Mouse (Mus musculus): Measurements from ENCODE around the gene Zfp512b. TPM values are rescaled to one million over a fixed set of nuclear protein-coding genes. Genes with fewer than 3 reads are reported as not detected.

Gene Zfp512b
- total RNA-seq, 2 experiments from 2014 or later = 139 to 152 TPM

DNA sequence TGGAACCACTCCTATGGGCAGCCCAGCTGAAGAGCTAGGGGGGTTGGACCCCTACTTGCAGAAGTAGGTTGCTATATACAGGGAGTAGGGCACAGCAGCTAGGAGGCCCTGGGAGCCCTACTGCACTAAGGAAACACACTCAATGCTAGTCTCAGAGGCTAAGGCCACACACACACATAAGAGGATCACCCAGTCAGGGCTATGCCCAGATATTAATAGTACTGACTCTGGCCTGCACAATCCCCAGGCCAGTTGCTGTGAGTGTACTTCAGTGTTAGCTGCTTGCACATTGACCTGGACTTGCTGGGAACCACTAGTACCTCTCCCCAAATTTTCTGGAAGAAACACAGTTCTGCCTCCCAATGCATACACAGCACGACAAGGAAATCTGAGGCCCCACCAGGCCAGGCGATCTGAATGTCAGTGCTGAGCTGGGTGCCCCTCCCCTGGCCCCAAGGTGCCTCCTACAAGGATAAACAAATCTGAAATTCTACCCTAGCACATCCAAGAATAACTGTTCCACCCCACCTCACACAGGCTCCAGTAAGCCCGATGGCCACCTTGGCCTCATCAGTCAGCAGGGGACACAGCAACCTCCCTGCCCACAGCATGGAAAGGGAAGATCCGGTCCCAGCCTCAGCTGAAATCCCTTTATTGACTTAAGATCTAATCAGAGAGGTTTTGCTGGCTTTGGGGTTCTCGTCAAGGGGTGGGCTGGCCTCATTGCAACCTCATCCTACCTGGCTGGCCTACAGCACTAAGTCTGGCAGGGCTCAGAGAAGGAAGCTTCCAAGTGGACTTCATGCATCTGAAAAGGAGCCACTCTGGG is 13.6 kb downstream of the Zfp512b start:
- DNase-seq (ENCODE audit: extremely low spot score in 1 of 2, low spot score in 2 of 2) = no peak
- intact Hi-C loops (cut with DNase I) = loop anchor here (5.0 kb wide), 1 partner anchor 57 kb away; the partner anchor contains the start of gene Dnajc5

DNA sequence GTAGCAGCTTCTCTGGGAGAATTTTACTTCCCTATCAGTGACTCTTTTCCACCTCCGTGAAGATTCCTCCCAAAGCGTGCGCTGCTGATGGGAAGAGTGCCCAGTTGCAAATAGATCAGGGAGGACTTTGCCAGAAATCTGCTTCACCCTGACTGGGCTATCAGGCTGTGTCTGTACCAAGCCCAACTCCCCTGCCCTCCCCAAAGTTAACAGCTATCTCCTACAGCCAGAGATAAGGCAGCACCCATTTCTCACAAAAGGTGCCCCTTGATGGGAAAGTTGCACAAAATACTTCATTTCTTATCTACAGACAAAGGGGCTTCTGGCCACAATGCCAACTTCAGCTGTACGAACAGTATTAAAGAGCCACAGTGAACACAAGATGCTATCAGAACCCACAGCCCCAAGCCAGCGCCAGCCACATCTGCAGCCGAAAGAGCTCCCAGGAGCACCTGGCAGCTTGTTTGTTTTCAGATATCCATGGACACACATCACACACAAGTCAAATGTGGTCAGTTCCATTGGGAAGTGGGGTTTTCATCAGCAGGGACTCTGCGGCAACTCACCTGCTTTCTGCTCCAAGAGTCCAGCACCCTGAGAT is 14.5 kb downstream of the Zfp512b start:
- intact Hi-C loops (cut with DNase I) = loop anchor here (5.0 kb wide), 1 partner anchor 56 kb away; the partner anchor contains the start of gene Dnajc5
- DNase-seq (ENCODE audit: extremely low spot score in 1 of 2, low spot score in 2 of 2) = peak in 1 of 2 experiments; percentile 16

DNA sequence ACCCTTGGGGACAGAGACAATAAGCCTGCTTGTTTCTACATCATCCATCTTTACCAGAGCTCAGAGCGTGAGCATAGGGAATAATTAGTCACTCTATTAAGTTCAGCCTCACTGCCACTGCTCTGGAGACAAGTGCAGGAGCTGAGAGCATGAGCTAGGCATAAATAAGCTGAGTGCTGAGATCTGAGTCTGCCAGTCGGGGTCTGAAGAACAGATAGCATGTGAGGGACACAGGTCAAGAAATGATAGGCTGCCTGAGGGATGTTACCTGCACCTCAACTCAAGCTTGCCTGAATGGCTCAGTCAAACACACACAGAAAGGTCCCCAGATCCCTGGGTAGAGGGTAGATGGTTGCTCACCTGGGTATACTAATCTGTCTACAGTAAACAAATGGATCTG is 15.5 kb downstream of the Zfp512b start:
- intact Hi-C loops (cut with DNase I) = loop anchor here (5.0 kb wide), 1 partner anchor 55 kb away; the partner anchor contains the start of gene Dnajc5
- peak in 1 of 2 experiments; percentile 8 for DNase-seq (ENCODE audit: extremely low spot score in 1 of 2, low spot score in 2 of 2)

DNA sequence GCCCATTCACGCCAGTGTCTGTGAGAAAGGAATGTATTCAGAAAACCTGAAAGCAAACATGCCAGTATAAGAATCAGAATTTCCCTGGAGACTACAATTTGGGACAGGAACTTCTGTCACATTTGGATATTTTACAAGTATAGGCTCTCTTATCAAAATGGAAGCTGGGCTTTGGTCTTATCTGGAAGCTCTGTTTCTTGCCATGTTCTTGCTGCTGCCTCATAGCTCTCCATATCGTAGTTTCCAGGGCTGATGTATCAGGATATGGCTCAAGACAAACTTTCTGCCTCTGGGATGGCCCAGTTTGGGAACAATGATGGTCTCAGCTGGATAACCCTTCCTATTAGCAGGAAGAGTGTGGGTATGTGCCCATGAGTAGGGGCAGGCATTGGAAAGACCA is 16.0 kb downstream of the Zfp512b start:
- intact Hi-C loops (cut with DNase I) = loop anchor here (5.0 kb wide), 1 partner anchor 54 kb away; the partner anchor contains the start of gene Dnajc5
- no peak for DNase-seq (ENCODE audit: extremely low spot score in 1 of 2, low spot score in 2 of 2)

DNA sequence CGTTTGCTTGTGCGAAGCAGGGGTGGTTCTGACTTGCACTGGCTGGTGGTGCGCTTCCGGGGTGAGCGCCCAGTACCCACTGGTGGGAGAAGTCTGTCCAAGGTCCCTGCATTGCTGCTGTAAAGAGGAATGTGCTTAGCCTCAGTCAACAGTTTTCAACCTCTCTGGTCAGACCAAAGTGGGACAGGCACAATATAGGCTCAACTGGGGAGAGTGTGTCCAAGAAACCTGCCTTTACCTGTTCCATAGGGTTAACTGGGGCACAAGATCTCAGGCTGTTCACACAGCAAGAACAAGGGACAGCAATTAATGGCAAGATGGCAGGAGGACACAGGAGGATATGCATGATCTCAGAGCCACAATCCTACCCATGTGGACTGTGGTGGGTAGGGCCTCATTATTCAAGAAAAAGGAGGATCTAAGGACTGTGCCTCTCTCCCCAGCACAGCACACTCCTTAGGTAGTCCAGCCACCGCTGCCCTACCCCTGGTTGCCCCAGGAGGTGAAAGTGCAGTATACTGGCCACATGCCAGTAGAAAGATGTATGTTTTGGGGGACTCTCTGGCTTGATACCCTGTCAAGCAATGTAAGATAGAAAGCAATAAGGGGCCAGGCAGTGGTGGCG is 17.6 kb downstream of the Zfp512b start:
- no peak for DNase-seq (ENCODE audit: extremely low spot score in 1 of 2, low spot score in 2 of 2)
- intact Hi-C loops (cut with DNase I) = loop anchor here (5.0 kb wide), 1 partner anchor 53 kb away; the partner anchor contains the start of gene Dnajc5

DNA sequence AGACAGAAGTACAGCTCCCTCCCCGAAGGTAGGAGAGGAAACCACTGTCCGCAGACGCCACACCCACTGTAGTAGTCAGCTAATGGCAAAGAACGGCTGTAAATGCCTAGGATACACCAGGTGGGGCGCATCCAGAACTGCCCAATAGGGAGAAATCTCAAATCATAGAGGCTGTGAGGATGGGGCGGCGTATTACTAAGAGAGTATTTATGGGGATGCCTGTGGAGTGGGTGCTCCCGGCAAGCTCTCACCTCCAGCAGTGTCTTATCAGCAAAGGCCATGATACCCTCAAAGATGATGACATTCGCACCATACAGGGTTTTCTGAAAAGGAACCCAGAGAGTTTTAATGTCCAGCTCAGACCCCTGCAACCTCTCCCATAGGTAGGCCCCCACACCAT is 18.6 kb downstream of the Zfp512b start:
- intact Hi-C loops (cut with DNase I) = no loop called here

DNA sequence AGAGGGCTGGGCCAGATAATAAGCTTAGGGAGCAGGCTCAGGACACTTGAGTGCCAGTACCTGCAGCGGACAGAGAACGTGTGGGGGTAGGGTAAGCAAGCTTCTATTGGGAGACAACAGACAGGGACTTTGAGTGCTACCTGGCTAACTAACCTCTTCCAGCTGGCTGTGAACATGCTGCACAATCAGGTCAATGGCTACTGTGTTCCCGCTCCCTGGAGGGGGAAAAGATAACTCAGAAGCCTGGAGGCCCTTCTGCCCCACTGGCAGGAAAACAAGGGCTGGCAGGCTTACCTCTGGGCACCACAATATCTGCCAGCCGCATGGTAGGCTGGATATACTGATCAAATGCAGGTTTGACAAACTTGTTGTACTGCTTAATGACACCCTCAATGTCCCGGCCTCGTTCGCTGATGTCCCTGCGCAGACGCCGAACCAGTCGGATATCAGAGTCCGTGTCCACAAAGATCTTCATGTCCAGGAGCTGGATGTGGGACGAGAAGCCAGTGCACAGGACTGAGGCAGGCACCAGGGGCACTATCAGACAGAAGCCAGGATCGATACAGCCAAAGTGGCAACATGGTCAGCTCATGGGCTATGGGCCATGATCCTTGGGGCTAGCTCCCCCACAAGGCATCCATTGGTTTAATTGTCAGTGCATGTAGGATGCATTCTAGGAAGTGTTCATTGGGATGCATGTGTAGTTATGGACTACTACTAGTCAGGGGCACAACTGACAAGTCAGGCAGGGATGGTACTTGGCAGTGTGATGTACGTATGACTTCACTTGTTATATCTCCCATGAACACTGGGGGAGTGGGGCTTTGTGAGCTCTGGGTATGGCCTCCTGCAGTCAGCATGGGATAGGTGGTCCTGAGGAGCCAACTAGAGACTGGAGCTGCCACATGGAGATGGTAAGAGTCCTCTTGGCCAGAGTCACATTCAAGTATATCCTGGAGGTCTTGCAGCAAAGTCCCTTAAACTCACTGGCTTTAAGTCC is 19.4 kb downstream of the Zfp512b start:
- peak in 1 of 2 experiments; percentile 12 for DNase-seq (ENCODE audit: extremely low spot score in 1 of 2, low spot score in 2 of 2)
- intact Hi-C loops (cut with DNase I) = no loop called here

More for the DNA sequence above, 18.6 kb downstream of the Zfp512b start:
- peak in 1 of 2 experiments; percentile 10 for DNase-seq (ENCODE audit: extremely low spot score in 1 of 2, low spot score in 2 of 2)

DNA sequence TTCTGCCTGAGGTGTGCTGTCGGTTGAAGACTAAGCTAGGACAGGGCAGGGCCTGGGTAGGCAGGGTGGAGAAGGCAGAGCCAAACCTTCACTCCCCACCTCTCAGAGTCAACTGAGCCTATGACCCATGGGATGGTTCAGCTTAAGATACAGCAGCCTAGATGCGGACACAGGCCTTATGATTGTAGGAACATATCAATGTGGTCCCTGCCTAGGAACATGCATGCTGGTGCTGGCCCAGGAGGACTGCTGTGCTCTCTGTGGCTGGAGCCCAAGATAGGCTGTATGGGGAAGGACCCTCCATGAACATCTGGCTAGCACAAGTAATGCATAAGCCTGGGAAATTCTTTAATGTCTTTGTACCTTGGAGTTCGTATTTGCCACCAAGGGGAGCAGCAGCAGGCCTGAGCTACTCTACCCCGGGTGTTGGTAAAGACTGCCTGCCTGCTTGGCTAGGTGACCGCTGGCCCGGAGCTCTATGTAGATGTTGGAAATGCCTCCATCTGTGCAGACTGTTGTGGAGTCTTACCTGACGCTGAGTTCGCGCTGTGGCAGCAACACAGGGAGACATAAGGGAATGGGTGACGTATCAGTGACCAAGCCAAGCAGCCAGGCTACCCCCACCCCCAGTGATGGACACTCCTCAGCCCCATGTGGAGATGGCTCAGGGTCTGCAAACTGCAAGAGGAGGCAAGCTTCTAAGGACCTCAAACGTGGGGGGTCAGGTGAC is 20.5 kb downstream of the Zfp512b start:
- intact Hi-C loops (cut with DNase I) = no loop called here
- DNase-seq (ENCODE audit: extremely low spot score in 1 of 2, low spot score in 2 of 2) = peak in 1 of 2 experiments; percentile 18

DNA sequence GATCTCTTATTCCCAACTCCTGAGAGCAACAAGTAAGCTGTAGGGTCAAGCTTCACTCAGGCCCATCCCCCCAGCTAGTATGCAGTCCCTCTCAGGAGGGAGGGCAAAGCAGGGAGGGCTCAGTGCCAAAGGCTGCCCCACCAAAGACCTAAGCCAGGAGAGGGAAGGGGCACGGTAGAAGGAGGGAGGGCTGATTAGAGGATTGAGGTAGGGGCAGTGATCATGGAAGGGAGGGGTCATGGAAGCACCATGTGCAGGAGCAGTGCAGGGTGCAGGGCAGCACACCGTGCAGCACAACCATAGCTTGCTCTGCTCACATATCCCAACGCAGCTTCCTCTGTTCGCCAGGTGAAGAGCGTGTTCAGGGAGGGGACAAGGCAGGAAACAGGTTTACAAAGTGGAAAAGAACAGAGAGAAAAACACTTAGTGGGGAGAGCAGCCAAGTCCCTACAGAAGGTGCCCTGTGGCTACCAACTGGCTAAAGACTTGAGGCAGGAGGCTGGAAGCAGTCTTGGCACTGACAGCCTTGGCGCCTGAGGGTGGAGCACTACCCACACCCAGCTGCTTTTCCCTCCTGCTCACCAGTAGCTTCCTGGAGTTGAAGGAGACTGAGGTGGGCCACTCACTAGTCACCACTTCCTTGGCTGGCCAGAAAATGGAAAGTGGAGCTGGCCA is 21.5 kb downstream of the Zfp512b start:
- peak in 1 of 2 experiments; percentile 25 for DNase-seq (ENCODE audit: extremely low spot score in 1 of 2, low spot score in 2 of 2)
- intact Hi-C loops (cut with DNase I) = no loop called here

DNA sequence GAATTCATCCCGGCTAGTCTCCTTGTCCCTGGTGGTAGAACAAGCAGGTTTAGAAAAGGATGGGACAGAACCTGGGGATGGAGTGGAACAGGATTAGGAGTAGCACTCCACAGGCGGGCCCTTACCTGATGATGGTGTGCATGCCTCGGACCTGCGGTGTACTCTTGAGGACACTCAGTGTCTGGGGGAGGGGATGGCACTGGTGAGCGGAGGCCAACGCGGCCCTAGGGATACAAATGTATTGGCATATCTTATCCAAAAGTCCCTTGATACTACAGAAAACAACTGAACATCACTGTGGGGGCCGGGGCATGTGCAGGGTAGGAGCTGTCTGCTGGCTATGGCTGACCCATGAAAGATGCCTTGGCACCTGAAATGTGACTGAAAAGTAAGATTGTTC is 22.2 kb downstream of the Zfp512b start:
- DNase-seq (ENCODE audit: extremely low spot score in 1 of 2, low spot score in 2 of 2) = no peak

DNA sequence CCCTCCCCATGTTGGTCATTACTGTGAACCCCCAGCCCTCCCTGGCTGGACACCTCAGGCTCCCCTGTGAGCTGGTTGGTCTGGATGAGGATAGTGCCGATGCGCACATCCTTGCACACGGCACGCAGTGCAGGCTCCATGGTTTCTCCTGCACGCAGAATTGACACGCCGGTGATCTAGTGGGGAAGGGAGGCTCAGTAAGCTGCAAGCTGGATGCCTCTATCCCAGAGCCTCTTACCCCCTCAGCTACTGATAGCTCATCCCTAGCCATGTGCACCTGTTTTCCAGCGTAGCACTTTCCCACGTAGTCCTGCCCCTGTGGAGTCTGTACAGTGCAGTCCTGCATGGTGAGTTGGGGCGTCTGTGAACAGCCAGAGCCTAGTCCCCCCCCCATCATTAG is 22.7 kb downstream of the Zfp512b start:
- intact Hi-C loops (cut with DNase I) = no loop called here
- DNase-seq (ENCODE audit: extremely low spot score in 1 of 2, low spot score in 2 of 2) = no peak

More for the DNA sequence above, 22.2 kb downstream of the Zfp512b start:
- intact Hi-C loops (cut with DNase I) = no loop called here

DNA sequence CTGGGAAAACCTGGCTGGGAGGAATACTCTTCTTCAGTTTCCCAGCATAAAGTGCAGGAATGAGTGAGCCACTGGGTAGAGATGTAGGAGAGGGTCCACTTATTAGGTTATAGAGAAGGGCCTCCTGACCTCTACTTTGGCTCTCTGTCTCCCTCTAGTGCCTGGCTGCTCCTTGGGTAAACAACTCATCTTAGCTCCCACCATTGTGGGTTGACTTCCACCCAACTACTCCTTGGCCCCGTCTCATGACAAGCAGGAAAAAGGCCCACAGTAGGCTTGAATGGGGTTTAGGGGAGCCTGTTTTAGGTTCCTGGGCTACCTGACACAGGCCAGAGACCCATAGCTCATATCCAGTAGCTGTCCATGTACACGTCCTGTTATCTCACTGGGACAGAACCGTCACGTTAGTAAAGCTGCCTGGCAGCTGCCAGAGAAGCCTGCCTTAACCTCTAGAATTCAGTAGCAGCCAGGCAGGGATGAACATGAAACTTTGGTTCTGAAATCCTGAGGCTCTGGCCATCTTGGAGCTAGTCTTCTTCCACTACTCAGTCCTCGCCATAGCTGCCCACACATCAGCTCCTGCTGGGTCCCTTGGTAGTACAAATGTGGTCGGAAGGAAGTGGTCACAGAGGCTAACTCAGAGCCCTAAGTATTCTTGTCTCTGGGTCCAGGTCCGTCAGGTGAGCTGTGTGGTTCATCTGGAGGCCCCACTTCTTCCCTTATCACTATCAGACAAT is 24.2 kb downstream of the Zfp512b start:
- DNase-seq (ENCODE audit: extremely low spot score in 1 of 2, low spot score in 2 of 2) = peak in 1 of 2 experiments; percentile 40
- intact Hi-C loops (cut with DNase I) = no loop called here

DNA sequence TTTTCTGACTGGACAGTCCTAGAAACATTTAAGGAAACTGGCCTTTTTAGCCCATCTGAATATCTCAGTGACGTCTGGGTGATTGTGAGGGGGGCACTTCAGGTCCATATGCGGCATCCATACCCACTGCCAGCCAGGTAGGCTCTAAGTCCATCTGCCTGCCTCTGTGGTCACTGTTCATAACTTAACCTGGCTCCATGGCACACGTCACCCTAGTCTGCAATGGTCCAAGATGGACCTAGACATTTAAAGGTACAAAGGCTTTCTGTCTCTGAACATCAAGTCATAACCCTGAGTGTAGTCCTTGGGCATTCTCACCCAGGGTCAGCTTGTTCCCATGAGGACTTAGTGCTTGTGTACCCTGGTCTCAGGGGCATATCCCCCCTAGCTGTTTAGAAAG is 25.3 kb downstream of the Zfp512b start:
- no peak for DNase-seq (ENCODE audit: extremely low spot score in 1 of 2, low spot score in 2 of 2)
- intact Hi-C loops (cut with DNase I) = no loop called here

DNA sequence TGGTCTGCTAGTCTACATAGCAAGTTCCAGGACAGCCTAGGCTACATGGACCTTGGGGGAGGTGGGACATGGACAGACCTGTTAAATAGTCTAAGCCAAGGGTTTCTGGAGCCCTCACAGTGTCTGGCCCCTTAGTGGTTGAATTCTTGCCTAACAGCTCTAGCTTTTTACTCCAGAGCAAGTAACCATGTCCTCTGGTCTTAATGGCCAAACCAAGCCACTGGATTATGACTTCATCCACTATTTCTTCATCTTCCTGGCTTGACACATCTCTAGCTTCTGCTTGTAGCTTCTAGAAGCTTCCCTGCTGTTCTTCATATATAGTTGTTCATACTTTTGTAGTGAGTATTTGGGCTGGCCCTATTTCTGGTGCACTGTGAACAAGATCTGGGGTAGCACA is 38.8 kb downstream of the Zfp512b start:
- DNase-seq (ENCODE audit: extremely low spot score in 1 of 2, low spot score in 2 of 2) = no peak
- intact Hi-C loops (cut with DNase I) = no loop called here

DNA sequence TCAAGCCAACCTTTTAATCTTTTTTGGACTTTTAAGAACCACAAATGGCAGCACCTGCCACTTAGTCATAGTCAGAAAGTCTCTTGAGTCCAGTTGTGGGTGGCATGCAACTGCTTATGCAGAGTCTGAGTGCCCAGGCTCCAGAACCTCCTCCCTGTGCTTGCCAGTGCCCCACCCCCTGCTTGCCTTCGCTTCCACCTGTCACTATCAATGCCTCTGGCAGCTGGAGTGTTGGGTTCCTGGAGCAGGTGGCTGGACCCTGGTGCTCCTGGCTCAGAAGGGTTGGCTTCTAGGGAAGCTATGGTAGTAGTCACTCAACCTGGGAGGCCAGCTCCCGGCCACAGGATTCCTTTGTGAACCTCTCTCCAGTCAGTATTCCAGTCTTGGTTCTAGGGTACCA is 42.4 kb downstream of the Zfp512b start:
- intact Hi-C loops (cut with DNase I) = no loop called here
- no peak for DNase-seq (ENCODE audit: extremely low spot score in 1 of 2, low spot score in 2 of 2)

DNA sequence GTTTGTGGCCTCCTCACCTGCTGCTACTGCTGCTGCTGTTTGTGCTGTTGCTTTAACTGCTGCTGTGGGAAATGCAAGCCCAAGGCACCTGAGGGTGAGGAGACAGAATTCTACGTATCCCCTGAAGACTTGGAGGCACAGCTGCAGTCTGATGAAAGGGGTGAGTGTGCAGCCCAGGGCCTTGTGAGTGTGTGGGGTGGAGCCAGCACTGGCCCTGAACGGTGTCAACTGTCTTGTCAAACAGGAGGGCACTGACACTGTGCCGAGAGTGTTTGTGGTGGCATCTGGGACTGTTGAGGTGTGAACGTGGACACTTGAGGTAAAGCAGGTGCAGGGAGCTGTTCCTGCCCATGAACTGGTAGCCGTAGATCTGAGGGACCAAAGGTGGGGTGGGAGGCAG is 43.9 kb downstream of the Zfp512b start:
- intact Hi-C loops (cut with DNase I) = no loop called here
- no peak for DNase-seq (ENCODE audit: extremely low spot score in 1 of 2, low spot score in 2 of 2)

DNA sequence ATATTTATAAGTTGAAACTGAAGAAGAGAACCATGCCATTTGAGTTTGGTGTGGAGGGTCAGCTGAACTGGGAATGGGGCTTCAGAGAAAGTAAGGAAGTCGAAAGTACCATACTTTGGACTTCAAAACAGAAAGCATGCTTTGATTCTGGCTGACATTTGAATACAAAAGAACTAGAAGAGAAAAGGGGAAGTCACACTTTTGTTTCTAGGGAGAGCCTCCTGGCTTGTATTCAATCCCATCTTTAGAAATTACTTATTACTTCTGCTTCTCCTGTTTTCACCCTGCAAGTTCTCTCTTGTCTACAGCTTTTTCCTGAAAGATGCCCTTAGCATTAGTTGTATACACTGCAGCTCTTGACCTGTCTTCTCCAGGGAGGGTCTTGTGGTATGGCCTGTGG is 44.4 kb downstream of the Zfp512b start:
- intact Hi-C loops (cut with DNase I) = no loop called here
- DNase-seq (ENCODE audit: extremely low spot score in 1 of 2, low spot score in 2 of 2) = no peak

All from left cerebral cortex, postnatal 10 days (tissue).